Mouse (Mus musculus) limb, embryonic 11.5 days (tissue): ENCODE measurements around the gene Psmg4. TPM values are rescaled to one million over a fixed set of nuclear protein-coding genes. Genes with fewer than 3 reads are reported as not detected.

Experiments used
- ATAC-seq: fragments of 200-750 bp; cut with Nextera tagmentation; 2 replicates; pipeline ENCODE4 v1.8.0; 2017; ENCODE audit warnings: low read depth; ENCODE audit not compliant: insufficient number of reproducible peaks, low FRiP score, low TSS enrichment
- DNase-seq: peaks from one replicate; pipeline ENCODE4 v3.0.0-alpha.2; 2015; ENCODE audit warnings: low spot score
- H3K27ac ChIP-seq: fragments of 300-500 bp; sonication (generic); replicated peaks from 2 replicates; pipeline ENCODE4 v1.5.1; 2014; ENCODE audit warnings: low read depth, mild to moderate bottlenecking, low read length
- H3K27me3 ChIP-seq: fragments of 300-500 bp; sonication (generic); 2 replicates; pipeline ENCODE4 v1.6.1; 2014; ENCODE audit warnings: mild to moderate bottlenecking, low read length, mixed read lengths; ENCODE audit not compliant: control insufficient read depth, insufficient read depth
- H3K36me3 ChIP-seq: fragments of 300-500 bp; sonication (generic); 2 replicates; pipeline ENCODE4 v1.6.1; 2014; ENCODE audit warnings: mild to moderate bottlenecking, low read length, moderate library complexity, mixed read lengths; ENCODE audit not compliant: control insufficient read depth, insufficient read depth
- H3K4me1 ChIP-seq: fragments of 300-500 bp; sonication (generic); 2 replicates; pipeline ENCODE4 v1.6.1; 2014; ENCODE audit warnings: low read length, mixed read lengths; ENCODE audit not compliant: control insufficient read depth, insufficient read depth
- H3K4me2 ChIP-seq: fragments of 300-500 bp; sonication (generic); 2 replicates; pipeline ENCODE4 v1.6.1; 2014; ENCODE audit warnings: low read depth, mild to moderate bottlenecking, moderate library complexity; ENCODE audit not compliant: severe bottlenecking
- H3K4me3 ChIP-seq: fragments of 300-500 bp; sonication (generic); 2 replicates; pipeline ENCODE4 v1.5.1; 2014; ENCODE audit warnings: low read depth, low read length
- H3K9ac ChIP-seq: fragments of 300-500 bp; sonication (generic); 2 replicates; pipeline ENCODE4 v1.6.1; 2014; ENCODE audit warnings: mild to moderate bottlenecking, low read length
- H3K9me3 ChIP-seq: fragments of 300-500 bp; sonication (generic); 2 replicates; pipeline ENCODE4 v1.6.1; 2016; ENCODE audit warnings: low read length; ENCODE audit not compliant: control insufficient read depth
- WGBS: fragments of 180-500 bp; shearing (Covaris S2); extraction: QIAGEN DNeasy Blood & Tissue Kit; methylation state at CpG from one replicate; pipeline ENCODE4 v1.1.7; 2014; 5-methylcytosine and 5-hydroxymethylcytosine counted together
- polyA plus RNA-seq: library from polyadenylated mRNA; unstranded; fragments of >200 nt; fragmentation: Nextera tagmentation; extraction: Ambion mirVana; gene quantifications from 2 replicates; pipeline ENCODE4 v1.2.1, GENCODE M21; 2014

Gene Psmg4
- 88.2 and 95.1 TPM in 2 replicates for polyA plus RNA-seq

DNA sequence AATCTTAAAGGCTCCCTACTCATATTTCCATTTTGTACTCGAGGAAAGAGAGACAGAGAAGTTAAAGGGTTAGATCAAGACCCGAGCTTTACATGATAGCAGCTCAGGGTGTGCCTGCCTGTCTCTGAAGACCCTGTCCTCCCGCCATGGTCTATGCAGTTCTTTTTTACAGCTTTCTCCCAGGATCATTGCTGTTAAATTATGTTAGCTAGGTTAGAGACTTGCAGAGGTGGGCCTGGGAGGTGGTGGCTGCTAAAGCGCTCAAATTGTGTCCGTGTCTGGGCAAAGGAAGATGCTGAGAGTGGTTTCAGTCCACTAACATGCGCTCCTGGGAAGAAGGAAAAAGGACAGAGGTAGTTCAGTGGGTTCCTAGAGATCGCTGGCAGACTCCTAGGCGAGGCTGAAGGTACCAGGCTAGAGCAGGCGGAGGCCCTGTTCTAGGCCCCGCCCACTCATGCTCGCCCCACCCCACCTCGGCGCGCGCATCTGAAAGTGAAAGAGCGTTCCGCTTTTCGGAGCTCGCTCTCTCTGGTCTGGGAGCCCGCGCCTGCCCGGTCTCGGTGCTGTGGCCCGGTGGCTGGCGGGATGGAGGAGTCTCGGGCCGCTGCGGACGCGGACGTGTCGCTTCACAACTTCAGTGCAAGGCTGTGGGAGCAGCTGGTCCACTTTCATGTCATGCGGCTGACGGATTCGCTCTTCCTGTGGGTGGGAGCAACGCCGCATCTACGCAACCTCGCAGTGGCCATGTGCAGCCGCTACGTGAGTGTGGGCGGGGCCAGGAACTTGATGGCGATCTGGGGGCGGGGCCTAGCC, at the start of gene Psmg4:
Gene Psmg4, plus strand, starts transcription at position 474 of the 813 bp plus-strand sequence.
- Histone ChIP-seq H3K4me2 (peak within 1 kb of the TSS; percentile 46), H3K27me3 (no peaks in the 10 kb centered on the region), H3K4me1 (peaks cover 5% of the 10 kb centered on the region), H3K4me3 (peak within 1 kb of the TSS; percentile 66), H3K9me3 (no peaks in the 10 kb centered on the region), H3K27ac (peak within 1 kb of the TSS; percentile 65; the same call in 1 of the 2 replicates), H3K9ac (peak within 1 kb of the TSS; percentile 78), H3K36me3 (peaks cover 7% of the 10 kb centered on the region; the same call in 1 of the 2 replicates)
- DNase-seq: peak; percentile 95
- 2% methylated on average over 44 of the region's 44 CpGs for WGBS
- ATAC-seq: peak; percentile 94

DNA sequence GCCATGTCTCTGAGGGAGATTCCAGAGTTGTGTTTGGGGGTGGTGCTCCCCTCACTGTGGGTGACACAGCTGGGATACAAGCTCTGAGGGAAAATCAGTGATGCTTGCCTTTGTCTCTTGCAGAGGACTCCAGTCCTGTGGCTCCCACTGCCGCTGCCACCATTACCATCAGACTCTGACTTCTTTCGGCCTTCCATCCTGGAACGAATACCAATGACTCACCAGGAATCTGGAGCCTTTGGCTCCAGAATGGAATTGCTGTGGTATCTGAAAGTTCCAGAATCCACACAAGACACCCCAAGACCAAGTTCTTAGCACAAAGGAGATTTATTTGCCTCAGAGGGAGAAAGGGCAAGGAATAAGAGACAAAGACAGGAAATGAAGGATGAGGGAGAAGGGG, 49.7 kb upstream of the Psmg4 start:
- Histone ChIP-seq H3K4me2 (no peak overlapping the region), H3K4me1 (no peaks in the 10 kb centered on the region), H3K36me3 (no peaks in the 10 kb centered on the region), H3K27ac (no peak overlapping the region), H3K9me3 (no peaks in the 10 kb centered on the region), H3K4me3 (no peak overlapping the region), H3K27me3 (no peaks in the 10 kb centered on the region), H3K9ac (no peak overlapping the region)
- no peak for ATAC-seq
- 83% methylated on average over 3 of the region's 3 CpGs for WGBS
- DNase-seq: no peak

DNA sequence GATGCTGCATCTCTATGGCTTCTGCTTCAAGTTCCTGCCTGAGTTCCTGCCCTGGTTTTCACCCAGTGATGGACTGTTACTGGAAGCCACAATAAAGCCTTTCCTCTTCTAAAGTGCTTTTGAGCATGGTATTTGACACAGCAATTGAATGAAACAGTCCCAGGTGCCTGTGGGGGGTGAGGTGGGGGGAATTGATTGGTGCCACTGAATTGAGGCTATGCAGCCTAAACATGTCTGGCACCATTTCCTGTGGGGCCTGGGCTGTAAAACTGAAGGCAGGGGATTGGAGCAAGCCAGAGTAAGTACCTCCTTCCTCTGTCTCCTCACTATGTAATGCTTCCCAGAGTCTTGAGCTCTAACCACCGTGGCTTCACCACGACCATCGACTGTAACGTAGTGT, 48.1 kb upstream of the Psmg4 start:
- Histone ChIP-seq H3K4me3 (no peak overlapping the region), H3K27ac (no peak overlapping the region), H3K9me3 (no peaks in the 10 kb centered on the region), H3K4me1 (no peaks in the 10 kb centered on the region), H3K4me2 (no peak overlapping the region), H3K27me3 (no peaks in the 10 kb centered on the region), H3K36me3 (no peaks in the 10 kb centered on the region), H3K9ac (no peak overlapping the region)
- ATAC-seq: peak; percentile 62; the same call in 1 of the 2 replicates
- DNase-seq: no peak
- WGBS: 70% methylated on average over 4 of the region's 4 CpGs

GRCm38 (mm10) chr13:34116508-34116907, 46.3 kb upstream of the Psmg4 start:
- H3K9ac ChIP-seq: no peak overlapping the region
- H3K4me3 ChIP-seq: no peak overlapping the region
- no peaks in the 10 kb centered on the region for H3K4me1 ChIP-seq
- no peak overlapping the region for H3K27ac ChIP-seq
- no peak overlapping the region for H3K4me2 ChIP-seq
- 82% methylated on average over 6 of the region's 6 CpGs for WGBS
- no peaks in the 10 kb centered on the region for H3K27me3 ChIP-seq
- ATAC-seq: no peak
- no peaks in the 10 kb centered on the region for H3K9me3 ChIP-seq
- H3K36me3 ChIP-seq: no peaks in the 10 kb centered on the region
- no peak for DNase-seq

DNA sequence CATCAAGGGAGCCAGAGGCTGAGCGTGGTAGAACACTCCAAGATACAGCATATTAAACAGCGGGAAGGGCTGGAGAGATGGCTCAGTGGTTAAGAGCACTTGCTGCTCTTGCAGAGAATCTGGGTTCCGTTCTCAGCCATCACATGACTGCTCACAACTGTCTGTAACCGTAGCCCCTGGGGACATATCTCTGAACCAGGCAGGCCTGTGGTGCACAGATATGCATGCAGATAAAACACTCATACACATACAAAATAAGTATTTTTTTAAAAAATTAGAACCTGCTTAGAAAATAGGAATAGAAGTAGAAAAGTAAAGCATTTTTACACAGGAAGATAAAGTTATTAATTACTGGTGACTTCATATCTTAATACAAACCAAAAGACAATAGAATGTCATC, 43.9 kb upstream of the Psmg4 start:
- no peak overlapping the region for H3K4me3 ChIP-seq
- H3K27ac ChIP-seq: no peak overlapping the region
- 82% methylated on average over 4 of the region's 4 CpGs for WGBS
- no peaks in the 10 kb centered on the region for H3K9me3 ChIP-seq
- no peak for ATAC-seq
- H3K4me1 ChIP-seq: no peaks in the 10 kb centered on the region
- H3K9ac ChIP-seq: no peak overlapping the region
- no peak overlapping the region for H3K4me2 ChIP-seq
- H3K36me3 ChIP-seq: no peaks in the 10 kb centered on the region
- no peaks in the 10 kb centered on the region for H3K27me3 ChIP-seq
- DNase-seq: no peak

DNA sequence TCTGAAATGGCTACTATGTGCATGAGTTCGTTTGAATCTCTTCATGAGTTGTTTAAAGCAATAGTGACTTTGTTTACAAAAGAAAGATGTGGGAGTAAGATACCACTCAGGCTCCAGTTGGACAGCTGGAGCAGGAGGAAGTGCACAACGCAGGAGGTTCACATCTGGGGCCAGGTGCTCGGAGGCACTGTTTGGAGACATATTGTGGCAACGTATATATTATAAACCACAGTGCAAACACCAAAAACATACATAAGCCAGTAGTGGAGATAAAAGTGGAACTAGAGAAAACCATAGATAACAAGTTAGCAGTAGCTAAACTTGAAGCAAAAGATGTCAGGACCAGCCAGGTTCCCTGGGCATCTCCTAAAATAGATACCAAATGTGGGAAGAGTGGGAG, 43.4 kb upstream of the Psmg4 start:
- no peak overlapping the region for H3K27ac ChIP-seq
- no peaks in the 10 kb centered on the region for H3K27me3 ChIP-seq
- no peak overlapping the region for H3K9ac ChIP-seq
- no peaks in the 10 kb centered on the region for H3K9me3 ChIP-seq
- H3K36me3 ChIP-seq: no peaks in the 10 kb centered on the region
- no peak overlapping the region for H3K4me2 ChIP-seq
- H3K4me1 ChIP-seq: no peaks in the 10 kb centered on the region
- WGBS: 69% methylated on average over 4 of the region's 4 CpGs
- H3K4me3 ChIP-seq: no peak overlapping the region
- no peak for DNase-seq
- ATAC-seq: no peak

- H3K27ac ChIP-seq: no peak overlapping the region
- no peaks in the 10 kb centered on the region for H3K27me3 ChIP-seq
- H3K4me2 ChIP-seq: no peak overlapping the region
- H3K4me3 ChIP-seq: no peak overlapping the region
- no peaks in the 10 kb centered on the region for H3K9me3 ChIP-seq
- WGBS: 92% methylated on average over 2 of the region's 2 CpGs
- no peaks in the 10 kb centered on the region for H3K36me3 ChIP-seq
- no peak overlapping the region for H3K9ac ChIP-seq
- H3K4me1 ChIP-seq: no peaks in the 10 kb centered on the region
- DNase-seq: no peak
- no peak for ATAC-seq
These were observed 42.2 kb upstream of the Psmg4 start for GRCm38 (mm10) chr13:34120536-34120935.

DNA sequence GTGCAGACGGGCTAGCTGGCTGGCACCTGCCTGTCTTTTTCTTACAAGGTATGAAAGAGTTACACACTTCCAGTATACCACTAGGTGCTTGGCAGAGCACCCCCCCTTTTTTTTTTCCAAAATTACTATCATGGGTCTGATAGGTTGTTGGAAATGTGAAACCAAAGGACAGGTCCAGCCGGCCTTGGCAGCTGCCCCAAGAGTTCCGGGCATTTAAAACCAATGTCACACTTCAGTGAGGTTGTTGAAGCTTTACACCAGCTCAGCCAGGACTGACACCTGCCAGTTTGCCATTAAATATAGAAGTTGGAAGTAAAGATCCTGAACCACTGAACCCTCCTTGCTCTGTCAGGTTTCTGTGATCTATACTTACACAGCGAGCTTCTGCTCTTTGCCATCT, 37.1 kb upstream of the Psmg4 start:
- Histone ChIP-seq H3K4me1 (no peaks in the 10 kb centered on the region), H3K27ac (no peak overlapping the region), H3K4me3 (no peak overlapping the region), H3K36me3 (no peaks in the 10 kb centered on the region), H3K27me3 (no peaks in the 10 kb centered on the region), H3K9me3 (no peaks in the 10 kb centered on the region), H3K4me2 (no peak overlapping the region), H3K9ac (no peak overlapping the region)
- ATAC-seq (no peak), DNase-seq (no peak)
- 89% methylated on average over 4 of the region's 4 CpGs for WGBS
